Comparison of ENCODE assay signal across 8 mouse cellular contexts in the genomic region with DNA sequence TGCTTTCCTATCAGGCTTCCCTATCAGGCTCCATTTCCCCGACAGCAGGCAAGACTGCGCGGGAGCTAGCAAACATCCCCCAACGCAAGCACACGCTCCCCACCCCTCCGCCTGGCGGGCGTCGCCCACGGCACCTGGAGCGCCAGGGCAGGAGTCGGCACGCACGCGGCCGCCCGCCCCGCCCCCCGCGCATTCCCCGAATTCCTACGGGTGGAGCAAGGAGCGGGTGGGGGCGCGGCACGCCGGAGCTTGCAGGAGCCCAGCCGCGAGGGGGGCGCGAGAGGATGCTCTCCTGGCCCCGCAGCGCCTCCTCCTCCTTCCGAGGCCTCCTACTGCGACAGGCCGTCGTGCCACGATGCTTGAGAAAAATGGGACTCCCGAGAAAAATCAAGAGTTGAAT. TPM values are rescaled to one million over a fixed set of nuclear protein-coding genes. Genes with fewer than 3 reads are reported as not detected.
DNase-seq lines count a peak whose midpoint lies in the region; ATAC-seq lines count a peak whose summit lies in the region.

No protein-coding gene starts in this region.

- H3K4me1 ChIP-seq in forebrain, embryonic 10.5 days: peaks cover 81% of the 10 kb centered on the region
- peaks cover 55% of the 10 kb centered on the region for H3K4me1 ChIP-seq in hindbrain, embryonic 12.5 days

- ATAC-seq in hindbrain, embryonic 12.5 days (ENCODE audit: low FRiP score): no peak; the same call in 1 of the 2 replicates

- peak; percentile 30 for DNase-seq in left cerebral cortex, postnatal 4 days
- DNase-seq in left cerebral cortex, adult 9 months (ENCODE audit: low spot score in 2 of 2): no peak
- DNase-seq in forebrain, embryonic 10.5 days (ENCODE audit: extremely low spot score, low spot score): peak; percentile 83
- DNase-seq in liver: peak; percentile 79
- DNase-seq in neural tube, embryonic 10.5 days (ENCODE audit: extremely low spot score, low spot score): peak; percentile 88
- peak; percentile 74 to 81 for DNase-seq in urinary bladder, postnatal 36 days (ENCODE audit: low spot score in 2 of 2)
- DNase-seq in left cerebral cortex, adult 11 months (ENCODE audit: low spot score): no peak

- no peaks in the 10 kb centered on the region for H3K9me3 ChIP-seq in forebrain, embryonic 10.5 days
- no peaks in the 10 kb centered on the region for H3K9me3 ChIP-seq in hindbrain, embryonic 12.5 days (replicated peaks)

- peak overlapping the region; percentile 74 for H3K4me2 ChIP-seq in hindbrain, embryonic 12.5 days (replicated peaks)

- H3K27me3 ChIP-seq in forebrain, embryonic 10.5 days (ENCODE audit: poor library complexity, severe bottlenecking): peaks cover 3% of the 10 kb centered on the region; the same call in 1 of the 2 replicates
- H3K27me3 ChIP-seq in hindbrain, embryonic 12.5 days: peaks cover 25% of the 10 kb centered on the region

- intact Hi-C loops in left cerebral cortex, postnatal 4 days (cut with DNase I): no loop called here

- H3K36me3 ChIP-seq in forebrain, embryonic 10.5 days (replicated peaks): peaks cover 46% of the 10 kb centered on the region
- H3K36me3 ChIP-seq in hindbrain, embryonic 12.5 days: peaks cover 8% of the 10 kb centered on the region

- WGBS in forebrain, embryonic 10.5 days: 1% methylated on average over 39 of the region's 39 CpGs
- WGBS in hindbrain, embryonic 12.5 days: under 1% methylated on average over 39 of the region's 39 CpGs

- H3K27ac ChIP-seq in forebrain, embryonic 10.5 days: peak overlapping the region; percentile 99
- peak overlapping the region; percentile 83; the same call in 1 of the 2 replicates for H3K27ac ChIP-seq in hindbrain, embryonic 12.5 days

- peak overlapping the region; percentile 92 for H3K9ac ChIP-seq in hindbrain, embryonic 12.5 days

- H3K4me3 ChIP-seq in forebrain, embryonic 10.5 days: peak overlapping the region; percentile 86
- H3K4me3 ChIP-seq in hindbrain, embryonic 12.5 days: peak overlapping the region; percentile 74

RNA-seq across cellular contexts. Expression of a gene that starts 1.7 kb away (rescaled TPM):
- total RNA-seq in left cerebral cortex, postnatal 4 days (2021): 1 to 10 TPM; 4.2 TPM
- polyA plus RNA-seq in forebrain, embryonic 10.5 days (2016; fragmentation: Nextera tagmentation; extraction: Ambion mirVana): 79.1 and 98.7 TPM in 2 replicates
- 37.9 and 40.9 TPM in 2 replicates for polyA plus RNA-seq in hindbrain, embryonic 12.5 days (2016; fragmentation: Nextera tagmentation; extraction: Ambion mirVana)

RNA-seq across cellular contexts. Expression of a gene that starts 21.2 kb away (rescaled TPM):
- 1 to 10 TPM; 8.1 to 9.1 TPM for total RNA-seq in left cerebral cortex, postnatal 4 days (2021)
- polyA plus RNA-seq in forebrain, embryonic 10.5 days (2016; fragmentation: Nextera tagmentation; extraction: Ambion mirVana): 59.1 and 65.4 TPM in 2 replicates
- polyA plus RNA-seq in hindbrain, embryonic 12.5 days (2016; fragmentation: Nextera tagmentation; extraction: Ambion mirVana): 32.4 and 37.2 TPM in 2 replicates

RNA-seq across cellular contexts. Expression of a gene that starts 30.2 kb away (rescaled TPM):
- 1 to 10 TPM; 3.2 to 4.4 TPM for total RNA-seq in left cerebral cortex, postnatal 4 days (2021)
- polyA plus RNA-seq in forebrain, embryonic 10.5 days (2016; fragmentation: Nextera tagmentation; extraction: Ambion mirVana): 9.5 and 11.0 TPM in 2 replicates
- polyA plus RNA-seq in hindbrain, embryonic 12.5 days (2016; fragmentation: Nextera tagmentation; extraction: Ambion mirVana): 8.2 and 9.1 TPM in 2 replicates

RNA-seq across cellular contexts. Expression of a gene that starts 42.2 kb away (rescaled TPM):
- 100 to 1,000 TPM; 182 to 197 TPM for total RNA-seq in left cerebral cortex, postnatal 4 days (2021)
- polyA plus RNA-seq in forebrain, embryonic 10.5 days (2016; fragmentation: Nextera tagmentation; extraction: Ambion mirVana): 478 and 497 TPM in 2 replicates
- 354 and 376 TPM in 2 replicates for polyA plus RNA-seq in hindbrain, embryonic 12.5 days (2016; fragmentation: Nextera tagmentation; extraction: Ambion mirVana)

RNA-seq across cellular contexts. Expression of a gene that starts 45.6 kb away (rescaled TPM):
- total RNA-seq in left cerebral cortex, postnatal 4 days (2021): not detected
- polyA plus RNA-seq in forebrain, embryonic 10.5 days (2016; fragmentation: Nextera tagmentation; extraction: Ambion mirVana): 0.05 and 0.12 TPM in 2 replicates
- not detected in 2 replicates for polyA plus RNA-seq in hindbrain, embryonic 12.5 days (2016; fragmentation: Nextera tagmentation; extraction: Ambion mirVana)

Comparison
In these comparisons a context has a peak if more than half of its experiments do, and no peak if none do; other contexts are left out.
1. DNase-seq: peak in left cerebral cortex, postnatal 4 days (single experiment), forebrain, embryonic 10.5 days (single experiment), liver (single experiment), neural tube, embryonic 10.5 days (single experiment) and urinary bladder, postnatal 36 days (2 of 2); none in left cerebral cortex, adult 9 months (0 of 2) and left cerebral cortex, adult 11 months (single experiment).